Mouse (Mus musculus) gastrocnemius, adult 2 months (tissue): ENCODE data around the gene Zc3h7b. TPM values are rescaled to one million over a fixed set of nuclear protein-coding genes. Genes with fewer than 3 reads are reported as not detected.
"Not testable (repeated sequence)": the region's sequence is repeated elsewhere in the genome, so short reads cannot be mapped to it uniquely, and the experiment has no call there.

ENCODE experiments used
- DNase-seq: peaks from one replicate; pipeline ENCODE4 v3.0.0; 2022
- H3K27ac ChIP-seq: fragments of 200-600 bp; 2 replicates; pipeline ENCODE4 v1.8.1; 2022; ENCODE audit warnings: mild to moderate bottlenecking
- H3K4me3 ChIP-seq: fragments of 200-600 bp; 2 replicates; pipeline ENCODE4 v1.8.1; 2022; ENCODE audit warnings: mild to moderate bottlenecking, moderate library complexity
- CTCF ChIP-seq: fragments of 200-600 bp; IDR thresholded peaks from 2 replicates; pipeline ENCODE4 v1.8.1; 2022; ENCODE audit warnings: antibody characterized with exemption, mild to moderate bottlenecking, moderate library complexity
- intact Hi-C: fragments of 180-260 bp; cut with DNase I; formaldehyde crosslinking; loops from one replicate; pipeline ENCODE4 v1.15.1; 2025
- total RNA-seq, 2 experiments: library from RNA; stranded (reverse); gene quantifications; 2 replicates each; pipeline ENCODE4 v1.2.3; 2021

The Zc3h7b gene
- total RNA-seq, 2 experiments from 2014 or later = 30.2 to 34.3 TPM

DNA sequence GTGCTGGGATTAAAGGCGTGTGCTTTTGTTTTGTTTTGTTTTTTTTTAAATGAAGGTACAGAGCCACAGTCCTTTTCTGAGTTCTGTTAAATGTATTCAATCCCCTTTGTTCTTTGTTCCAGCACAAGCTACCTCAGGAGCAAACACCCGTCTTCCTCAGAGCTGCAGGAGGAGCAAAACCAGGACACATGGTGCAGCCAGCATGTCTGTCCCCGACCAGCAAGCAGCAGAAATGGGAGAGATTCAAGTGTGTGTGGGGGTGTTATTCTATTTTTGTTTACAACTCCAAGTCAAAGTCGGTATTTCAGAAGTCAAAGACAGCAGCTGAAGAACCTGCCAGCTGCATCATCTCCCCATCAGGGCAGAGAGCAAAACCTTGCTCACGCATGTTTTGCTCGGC, 31.1 kb upstream of the Zc3h7b start:
- Histone ChIP-seq H3K27ac (no peak overlapping the region), H3K4me3 (no peak overlapping the region)
- DNase-seq = no peak
- intact Hi-C loops = no loop called here
- TF ChIP-seq CTCF = no peak

DNA sequence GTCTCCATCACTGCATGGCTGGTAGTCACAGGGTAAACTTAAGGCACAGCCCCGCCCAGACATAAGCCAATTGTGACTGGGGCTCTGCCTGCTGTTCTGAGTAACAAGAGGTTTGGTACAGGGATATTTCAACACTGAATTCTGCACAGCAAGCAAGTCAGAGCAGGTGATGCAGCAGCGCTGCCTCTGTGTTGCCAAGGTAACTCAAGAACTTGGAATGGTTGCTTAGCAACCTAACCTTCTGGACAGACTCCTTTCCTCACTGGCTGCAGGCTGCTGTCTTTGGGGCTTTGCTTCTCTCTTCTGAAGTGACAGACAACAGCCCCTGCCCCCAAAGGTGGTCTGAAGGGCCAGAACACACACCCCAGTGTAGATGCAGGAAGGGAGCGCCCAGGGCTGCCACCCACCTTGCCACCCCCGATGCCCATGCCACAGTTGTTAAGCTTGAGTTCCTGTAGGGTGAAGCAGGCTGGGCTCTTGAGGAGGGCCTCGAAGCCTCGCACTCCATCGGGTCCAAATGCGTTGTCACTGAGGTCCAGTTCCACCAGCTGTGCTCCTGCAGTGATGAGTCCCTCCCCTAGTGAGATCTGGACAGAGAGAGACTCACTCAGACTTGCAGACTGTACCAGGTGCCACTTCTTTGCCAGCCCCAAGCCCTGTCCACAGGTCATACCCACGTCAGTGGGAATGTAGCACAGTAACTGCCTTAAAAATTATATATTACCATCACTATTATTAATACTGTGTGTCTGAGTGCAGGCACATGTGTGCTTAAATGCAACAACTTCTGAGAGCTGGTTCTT, 26.3 kb upstream of the Zc3h7b start:
- H3K27ac ChIP-seq = no peak overlapping the region
- intact Hi-C loops = no loop called here
- H3K4me3 ChIP-seq = no peak overlapping the region
- no peak for DNase-seq
- TF ChIP-seq CTCF = no peak

DNA sequence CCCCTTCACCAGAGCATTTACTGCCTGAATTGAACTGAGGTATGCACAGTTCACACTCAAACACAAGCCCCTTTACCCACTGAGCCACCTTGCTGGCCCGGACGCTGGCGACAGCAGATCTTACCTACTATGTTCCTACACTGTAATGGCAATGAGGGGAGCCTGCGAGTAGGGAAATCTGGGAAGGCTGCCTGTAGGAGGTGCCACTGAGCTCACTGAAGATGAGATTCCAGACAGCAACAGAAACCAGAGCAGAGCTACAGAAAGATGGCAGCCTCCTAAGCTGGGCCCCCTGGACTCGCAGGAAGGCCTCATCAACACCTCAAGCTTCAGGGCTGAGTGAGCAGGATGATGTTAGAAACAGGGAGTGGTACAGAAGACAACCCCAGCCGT, 25.7 kb upstream of the Zc3h7b start:
- no peak overlapping the region for H3K27ac ChIP-seq
- DNase-seq = no peak
- intact Hi-C loops = no loop called here
- H3K4me3 ChIP-seq = no peak overlapping the region
- TF ChIP-seq CTCF = no peak

DNA sequence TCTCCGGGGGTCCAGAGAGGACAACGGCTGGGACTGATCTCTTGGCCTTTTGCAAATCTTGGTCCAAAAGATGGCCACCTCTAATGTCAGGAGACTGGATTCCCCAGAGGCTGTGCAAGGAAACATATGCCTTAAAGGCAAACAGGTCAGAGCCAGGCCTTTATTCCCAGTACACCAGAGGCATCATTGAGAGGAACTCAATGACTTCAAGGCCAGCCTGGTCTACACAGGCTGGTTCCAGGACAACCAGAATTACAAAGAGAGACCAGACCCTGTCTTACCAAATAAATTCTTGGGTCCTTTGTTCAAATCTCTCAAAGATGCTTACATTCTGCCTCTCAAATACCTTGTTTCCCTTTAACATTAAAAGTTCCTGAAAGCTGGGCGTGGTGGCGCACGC, 22.5 kb upstream of the Zc3h7b start:
- TF ChIP-seq CTCF = no peak
- Histone ChIP-seq H3K4me3 (no peak overlapping the region), H3K27ac (no peak overlapping the region)
- intact Hi-C loops = no loop called here
- DNase-seq = no peak

DNA sequence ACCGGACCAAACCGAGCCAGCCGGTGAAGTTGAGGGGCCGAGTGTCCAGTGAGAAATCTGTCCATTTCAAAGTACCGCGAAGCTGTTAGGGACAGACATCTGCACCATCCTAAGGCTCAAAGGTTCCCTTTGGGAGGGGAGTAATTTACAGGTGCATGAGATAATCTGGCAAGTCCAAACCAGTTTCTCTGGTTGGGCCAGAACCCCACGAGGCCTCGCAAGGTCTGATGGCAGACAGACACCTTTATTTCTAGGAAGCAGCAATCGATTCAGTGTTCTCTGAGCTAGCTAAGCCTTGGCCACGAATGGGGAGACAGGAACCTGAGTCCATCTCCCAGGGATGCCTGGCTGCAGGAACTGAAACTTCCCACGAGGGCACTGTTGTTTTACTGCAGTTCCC, 21.2 kb upstream of the Zc3h7b start:
- no peak for TF ChIP-seq CTCF
- Histone ChIP-seq H3K4me3 (no peak overlapping the region), H3K27ac (no peak overlapping the region)
- intact Hi-C loops = no loop called here
- no peak for DNase-seq

DNA sequence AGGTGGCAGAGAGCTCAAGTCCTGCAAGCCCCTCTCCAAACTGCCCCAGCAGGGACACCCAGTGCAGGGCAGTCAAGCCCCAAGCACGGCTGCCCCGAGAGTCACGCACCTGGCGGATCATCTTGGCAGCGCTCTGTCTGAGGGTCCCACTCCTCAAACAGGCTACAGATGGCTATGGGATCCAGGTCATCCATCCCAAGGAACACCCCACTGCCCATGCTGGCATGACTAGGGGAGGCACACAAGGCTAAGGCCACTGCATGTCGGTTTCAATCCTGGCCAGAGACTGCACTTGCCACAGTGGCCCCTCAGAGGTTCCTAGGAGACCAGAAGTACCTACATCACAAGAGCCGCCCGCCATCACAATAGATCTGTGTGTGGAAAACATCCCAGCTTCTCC, 18.9 kb upstream of the Zc3h7b start:
- TF ChIP-seq CTCF = no peak
- DNase-seq = no peak
- Histone ChIP-seq H3K4me3 (no peak overlapping the region), H3K27ac (no peak overlapping the region)
- intact Hi-C loops = no loop called here

DNA sequence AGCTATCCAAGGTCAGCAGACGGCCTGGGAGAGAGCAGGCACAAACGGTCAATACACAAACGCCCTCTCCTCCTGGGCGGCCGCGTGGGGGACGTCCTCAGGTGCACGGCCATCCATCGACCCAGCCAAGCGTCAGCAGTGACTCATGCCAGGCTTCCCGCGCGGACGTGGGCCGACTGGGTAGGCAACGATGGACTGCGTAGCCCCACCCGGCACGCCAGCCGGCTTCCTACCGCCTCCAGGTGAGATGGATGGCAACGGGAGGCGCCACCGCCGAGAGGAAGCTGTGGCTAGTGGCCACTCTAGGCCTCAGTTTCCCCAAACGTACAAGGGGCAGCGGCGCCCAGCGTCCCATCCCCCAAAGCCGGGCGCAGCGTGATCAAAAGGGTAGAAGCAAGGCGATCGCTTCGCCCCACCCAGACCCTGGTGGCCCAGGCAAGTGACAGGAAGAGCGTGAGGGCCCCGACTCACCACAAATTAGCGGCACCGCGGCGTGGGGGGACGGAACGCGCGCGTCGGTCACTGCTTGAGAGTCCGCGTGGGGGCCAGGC, 15.5 kb upstream of the Zc3h7b start:
- TF ChIP-seq CTCF = no peak
- intact Hi-C loops = no loop called here
- DNase-seq = peak; percentile 41
- Histone ChIP-seq H3K4me3 (peak overlapping the region; percentile 90), H3K27ac (peak overlapping the region; percentile 87)

DNA sequence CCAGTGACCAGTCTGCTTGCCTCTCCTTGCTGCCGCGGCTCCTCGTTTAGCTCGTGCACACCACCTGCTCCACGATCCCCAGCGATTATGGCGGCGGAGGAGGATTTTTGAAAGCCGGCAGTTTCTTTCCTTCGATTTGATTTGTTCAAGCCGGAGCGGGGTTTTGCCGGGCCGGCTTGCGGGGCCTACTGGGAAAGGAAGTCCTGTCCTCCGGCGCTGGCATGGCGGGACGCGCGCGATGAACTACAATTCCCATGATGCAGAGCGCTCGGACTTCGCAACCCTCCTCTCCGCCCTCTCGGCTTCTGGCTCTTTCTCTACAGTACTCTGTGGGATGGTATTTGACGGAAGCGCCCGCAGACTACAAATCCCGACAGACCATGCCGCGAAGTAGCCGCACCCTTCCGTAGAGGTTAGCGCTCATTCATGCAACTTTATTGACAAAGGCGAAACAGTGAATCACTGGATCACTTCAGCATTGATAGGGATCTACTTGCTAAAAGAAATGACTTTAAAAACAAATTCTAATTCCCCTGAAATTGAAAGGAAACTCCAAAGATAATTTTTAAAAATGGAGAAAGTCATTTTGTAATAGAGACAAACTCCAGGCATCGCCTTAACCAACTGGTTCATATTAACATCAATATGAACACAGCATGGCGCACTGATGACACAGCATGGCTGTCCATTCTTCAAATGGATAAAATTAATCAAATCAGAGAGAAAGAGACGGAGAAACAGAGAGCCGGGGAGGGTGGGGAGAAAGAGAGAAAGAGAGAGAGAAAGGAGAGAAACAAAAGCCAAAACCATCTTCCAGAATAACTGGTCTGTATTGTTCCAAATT, 14.8 kb upstream of the Zc3h7b start:
- peak overlapping the region; percentile 87 for H3K27ac ChIP-seq
- intact Hi-C loops = no loop called here
- TF ChIP-seq CTCF = no peak
- peak overlapping the region; percentile 90 for H3K4me3 ChIP-seq
- peak; percentile 99 for DNase-seq

DNA sequence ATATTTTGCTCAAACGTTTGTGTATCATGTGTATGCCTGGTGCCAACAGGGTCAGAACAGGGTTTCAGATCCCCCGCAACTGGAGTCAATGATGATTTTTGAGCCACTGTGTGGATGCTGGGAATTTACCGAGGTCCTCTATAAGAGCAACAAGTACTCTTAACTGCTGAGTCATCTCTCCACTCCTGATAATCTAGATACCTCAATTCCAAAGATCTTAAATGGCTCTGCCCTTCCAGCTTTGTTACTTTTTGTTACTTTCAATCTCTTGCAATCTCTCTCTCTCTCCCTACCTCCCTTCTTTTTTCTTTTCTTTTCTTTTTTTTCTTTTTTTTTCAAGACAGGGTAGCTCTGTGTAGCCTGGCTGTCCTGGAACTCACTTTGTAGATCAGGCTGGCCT, 9.8 kb upstream of the Zc3h7b start:
- intact Hi-C loops = no loop called here
- DNase-seq = no peak
- H3K4me3 ChIP-seq = no peak overlapping the region
- TF ChIP-seq CTCF = no peak
- H3K27ac ChIP-seq = no peak overlapping the region

DNA sequence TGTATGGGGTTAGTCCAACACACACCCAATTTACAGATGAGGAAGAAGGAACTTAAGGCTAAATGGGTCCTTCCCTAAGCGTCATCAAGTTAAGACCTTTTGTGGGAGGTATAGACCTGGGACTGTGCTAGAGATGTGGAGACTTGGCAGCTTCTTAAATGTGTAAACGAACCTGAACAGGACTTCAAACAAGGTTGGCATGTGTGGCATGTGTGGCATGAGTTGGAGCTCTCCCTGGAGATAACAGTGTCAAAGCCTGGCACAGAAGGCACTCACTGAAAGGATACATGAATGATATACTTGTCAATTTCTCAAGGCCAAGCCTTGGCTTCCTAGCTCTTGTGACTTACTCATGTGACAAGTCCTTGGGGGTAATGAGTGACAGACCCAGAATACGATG, 5.6 kb upstream of the Zc3h7b start:
- DNase-seq = no peak
- Histone ChIP-seq H3K4me3 (no peak overlapping the region), H3K27ac (no peak overlapping the region)
- intact Hi-C loops = no loop called here
- no peak for TF ChIP-seq CTCF

DNA sequence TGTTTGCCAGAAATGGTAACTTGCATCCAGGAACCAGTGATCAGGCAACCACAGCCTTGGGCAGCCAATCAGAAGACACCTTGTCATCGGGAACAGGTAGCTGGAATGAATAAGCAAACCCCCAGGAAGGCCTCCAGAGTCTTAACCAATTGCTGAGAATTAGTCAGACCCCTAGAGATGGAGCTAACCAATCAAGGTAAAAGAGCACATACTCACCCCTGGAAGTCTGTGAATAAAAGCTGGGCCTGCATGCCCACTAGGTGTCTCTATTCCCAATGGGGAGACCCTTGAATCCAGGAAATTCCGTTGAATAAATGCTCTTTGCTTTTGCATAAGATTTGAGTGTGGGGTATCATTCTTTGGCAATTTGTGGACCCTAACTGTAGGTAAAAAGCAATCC, 4.9 kb upstream of the Zc3h7b start:
- Histone ChIP-seq H3K4me3 (no peak overlapping the region), H3K27ac (no peak overlapping the region)
- peak; percentile 52 for TF ChIP-seq CTCF
- no peak for DNase-seq
- intact Hi-C loops = loop anchor here (5.0 kb wide), 1 partner anchor 177 kb away; no protein-coding TSS in a partner anchor

DNA sequence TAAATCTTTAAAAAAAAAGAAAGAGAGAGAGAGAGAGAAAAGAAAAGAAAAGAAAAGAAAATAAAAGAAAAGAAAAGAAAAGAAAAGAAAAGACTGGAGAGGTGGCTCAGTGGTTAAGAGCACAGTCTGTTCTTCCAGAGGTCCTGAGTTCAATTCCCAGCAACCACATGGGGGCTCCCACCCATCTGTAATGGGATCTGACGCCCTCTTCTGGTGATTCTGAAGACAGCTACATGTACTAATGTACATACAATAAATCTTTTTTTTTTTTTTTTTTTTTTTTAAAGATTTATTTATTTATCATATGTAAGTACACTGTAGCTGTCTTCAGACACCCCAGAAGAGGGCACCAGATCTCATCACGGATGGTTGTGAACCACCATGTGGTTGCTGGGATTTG, 2.5 kb upstream of the Zc3h7b start:
- intact Hi-C loops = loop anchor here (5.0 kb wide), 1 partner anchor 175 kb away; no protein-coding TSS in a partner anchor
- H3K4me3 ChIP-seq, H3K27ac ChIP-seq, DNase-seq: not testable (repeated sequence)
- 0 out of 2 replicates have a peak, but pooled peaks have one; percentile 13 for TF ChIP-seq CTCF

DNA sequence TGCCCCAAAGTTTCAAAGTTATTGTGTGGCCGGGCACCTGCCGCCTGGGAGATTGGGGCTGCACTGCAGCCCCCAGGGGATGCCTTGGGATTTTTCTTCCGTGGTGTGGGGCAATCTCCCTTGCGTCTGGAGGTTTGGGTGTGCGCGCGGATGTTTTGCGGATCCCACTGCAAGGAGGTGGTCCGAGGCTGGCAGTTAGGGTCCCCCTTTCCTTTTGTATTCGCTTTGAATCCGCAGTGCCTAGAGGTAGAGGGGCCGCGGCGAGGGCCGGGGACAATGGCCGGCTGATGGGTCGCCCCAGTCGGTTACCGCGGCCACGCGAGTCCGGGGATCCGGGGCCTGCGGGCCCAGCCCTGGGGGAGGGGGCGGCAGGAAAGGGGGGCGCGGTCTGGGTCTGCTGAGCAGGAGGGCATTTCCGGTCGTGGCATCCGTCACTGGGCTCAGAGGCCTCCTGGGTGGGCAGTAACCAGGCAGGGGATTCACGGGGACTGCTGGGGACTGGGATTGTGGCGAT, 801 bp downstream of the Zc3h7b start:
- peak; percentile 65 for DNase-seq
- H3K4me3 ChIP-seq = peak overlapping the region; percentile 83
- intact Hi-C loops = loop anchor here (5.0 kb wide), 2 partner anchors 52 to 67 kb away; no protein-coding TSS in a partner anchor
- peak overlapping the region; percentile 93 for H3K27ac ChIP-seq
- no peak for TF ChIP-seq CTCF
